Mouse (Mus musculus): ENCODE data around the gene Bdnf. TPM values are rescaled to one million over a fixed set of nuclear protein-coding genes. Genes with fewer than 3 reads are reported as not detected.

The Bdnf gene
- polyA plus RNA-seq, 1 experiment from 2014 or later: 0.33 TPM

- Histone ChIP-seq H3K4me2 (no peak overlapping the region), H3K36me3 (no peaks in the 10 kb centered on the region), H3K27me3 (replicated peaks) (peaks cover 25% of the 10 kb centered on the region), H3K4me3 (no peak overlapping the region), H3K9ac (no peak overlapping the region), H3K27ac (no peak overlapping the region), H3K9me3 (replicated peaks) (no peaks in the 10 kb centered on the region), H3K4me1 (no peaks in the 10 kb centered on the region)
- no peak for ATAC-seq
- 59% methylated on average over 1 of the region's 1 CpGs for WGBS (ENCODE audit: insufficient replicate concordance)
These were observed 14.2 kb downstream of the Bdnf start for GRCm38 (mm10) chr2:109688661-109689060.

- no peak overlapping the region for H3K27ac ChIP-seq
- H3K4me2 ChIP-seq: peak overlapping the region; percentile 60
- WGBS (ENCODE audit: insufficient replicate concordance): 7% methylated on average over 34 of the region's 34 CpGs
- no peak overlapping the region for H3K9ac ChIP-seq
- ATAC-seq: no peak
- H3K4me1 ChIP-seq: 0 out of 2 replicates have a peak, but pooled peaks cover 3% of the 10 kb centered on the region
- H3K36me3 ChIP-seq: no peaks in the 10 kb centered on the region
- H3K4me3 ChIP-seq: peak overlapping the region; percentile 42
- H3K27me3 ChIP-seq (replicated peaks): peaks cover 49% of the 10 kb centered on the region
- no peaks in the 10 kb centered on the region for H3K9me3 ChIP-seq (replicated peaks)
These were observed 18.0 kb downstream of the Bdnf start for GRCm38 (mm10) chr2:109692266-109693177.

- peak; percentile 54 for ATAC-seq
- Histone ChIP-seq H3K4me2 (peak overlapping the region; percentile 60), H3K4me3 (peak overlapping the region; percentile 42), H3K27me3 (replicated peaks) (peaks cover 49% of the 10 kb centered on the region), H3K27ac (no peak overlapping the region), H3K9ac (no peak overlapping the region), H3K36me3 (no peaks in the 10 kb centered on the region), H3K4me1 (0 out of 2 replicates have a peak, but pooled peaks cover 3% of the 10 kb centered on the region), H3K9me3 (replicated peaks) (no peaks in the 10 kb centered on the region)
- WGBS (ENCODE audit: insufficient replicate concordance): 2% methylated on average over 67 of the region's 67 CpGs
These were observed 18.9 kb downstream of the Bdnf start for GRCm38 (mm10) chr2:109693178-109694115.

GRCm38 (mm10) chr2:109694116-109694837 lies 19.8 kb downstream of the Bdnf start:
- 3% methylated on average over 26 of the region's 26 CpGs for WGBS (ENCODE audit: insufficient replicate concordance)
- ATAC-seq: peak; percentile 47
- Histone ChIP-seq H3K4me3 (peak overlapping the region; percentile 42), H3K27me3 (replicated peaks) (peaks cover 49% of the 10 kb centered on the region), H3K36me3 (no peaks in the 10 kb centered on the region), H3K4me1 (0 out of 2 replicates have a peak, but pooled peaks cover 3% of the 10 kb centered on the region), H3K9me3 (replicated peaks) (no peaks in the 10 kb centered on the region), H3K4me2 (peak overlapping the region; percentile 60), H3K9ac (no peak overlapping the region), H3K27ac (no peak overlapping the region)

GRCm38 (mm10) chr2:109694838-109695225 lies 20.3 kb downstream of the Bdnf start:
- no peak for ATAC-seq
- H3K4me1 ChIP-seq: 0 out of 2 replicates have a peak, but pooled peaks cover 3% of the 10 kb centered on the region
- peak overlapping the region; percentile 60 for H3K4me2 ChIP-seq
- WGBS (ENCODE audit: insufficient replicate concordance): 3% methylated on average over 12 of the region's 12 CpGs
- no peak overlapping the region for H3K27ac ChIP-seq
- H3K9ac ChIP-seq: no peak overlapping the region
- no peaks in the 10 kb centered on the region for H3K9me3 ChIP-seq (replicated peaks)
- H3K4me3 ChIP-seq: peak overlapping the region; percentile 42
- H3K27me3 ChIP-seq (replicated peaks): peaks cover 49% of the 10 kb centered on the region
- H3K36me3 ChIP-seq: no peaks in the 10 kb centered on the region

GRCm38 (mm10) chr2:109697151-109697550 lies 22.7 kb downstream of the Bdnf start:
- no peak overlapping the region for H3K27ac ChIP-seq
- no peak overlapping the region for H3K9ac ChIP-seq
- H3K36me3 ChIP-seq: no peaks in the 10 kb centered on the region
- no peak overlapping the region for H3K4me2 ChIP-seq
- no peak overlapping the region for H3K4me3 ChIP-seq
- 0 out of 2 replicates have a peak, but pooled peaks cover 3% of the 10 kb centered on the region for H3K4me1 ChIP-seq
- no peak for ATAC-seq
- WGBS (ENCODE audit: insufficient replicate concordance): 22% methylated on average over 4 of the region's 4 CpGs
- peaks cover 39% of the 10 kb centered on the region for H3K27me3 ChIP-seq (replicated peaks)
- H3K9me3 ChIP-seq (replicated peaks): no peaks in the 10 kb centered on the region

- no peaks in the 10 kb centered on the region for H3K36me3 ChIP-seq
- WGBS (ENCODE audit: insufficient replicate concordance): 56% methylated on average over 5 of the region's 5 CpGs
- H3K9me3 ChIP-seq (replicated peaks): no peaks in the 10 kb centered on the region
- no peak for ATAC-seq
- no peak overlapping the region for H3K4me3 ChIP-seq
- no peaks in the 10 kb centered on the region for H3K4me1 ChIP-seq
- H3K27me3 ChIP-seq (replicated peaks): peaks cover 9% of the 10 kb centered on the region
- H3K9ac ChIP-seq: no peak overlapping the region
- no peak overlapping the region for H3K27ac ChIP-seq
- no peak overlapping the region for H3K4me2 ChIP-seq
These were observed 25.8 kb downstream of the Bdnf start for GRCm38 (mm10) chr2:109700291-109700690.

- Histone ChIP-seq H3K9me3 (replicated peaks) (no peaks in the 10 kb centered on the region), H3K9ac (no peak overlapping the region), H3K36me3 (no peaks in the 10 kb centered on the region), H3K4me3 (no peak overlapping the region), H3K4me1 (no peaks in the 10 kb centered on the region), H3K27ac (no peak overlapping the region), H3K4me2 (no peak overlapping the region), H3K27me3 (replicated peaks) (no peaks in the 10 kb centered on the region)
- WGBS (ENCODE audit: insufficient replicate concordance): 63% methylated on average over 4 of the region's 4 CpGs
- ATAC-seq: no peak
These were observed 29.1 kb downstream of the Bdnf start for GRCm38 (mm10) chr2:109703588-109703987.

GRCm38 (mm10) chr2:109704053-109704452 lies 29.6 kb downstream of the Bdnf start:
- Histone ChIP-seq H3K4me1 (no peaks in the 10 kb centered on the region), H3K4me3 (no peak overlapping the region), H3K4me2 (no peak overlapping the region), H3K9me3 (replicated peaks) (no peaks in the 10 kb centered on the region), H3K9ac (no peak overlapping the region), H3K27ac (no peak overlapping the region), H3K36me3 (no peaks in the 10 kb centered on the region), H3K27me3 (replicated peaks) (no peaks in the 10 kb centered on the region)
- WGBS (ENCODE audit: insufficient replicate concordance): 71% methylated on average over 5 of the region's 5 CpGs
- no peak for ATAC-seq

- Histone ChIP-seq H3K4me3 (no peak overlapping the region), H3K4me1 (no peaks in the 10 kb centered on the region), H3K27ac (no peak overlapping the region), H3K36me3 (no peaks in the 10 kb centered on the region), H3K27me3 (replicated peaks) (no peaks in the 10 kb centered on the region), H3K9me3 (replicated peaks) (no peaks in the 10 kb centered on the region), H3K4me2 (no peak overlapping the region), H3K9ac (no peak overlapping the region)
- no peak for ATAC-seq
- WGBS (ENCODE audit: insufficient replicate concordance): 70% methylated on average over 8 of the region's 8 CpGs
These were observed 32.0 kb downstream of the Bdnf start for GRCm38 (mm10) chr2:109706524-109706923.

GRCm38 (mm10) chr2:109709346-109709745 lies 34.8 kb downstream of the Bdnf start:
- 73% methylated on average over 7 of the region's 7 CpGs for WGBS (ENCODE audit: insufficient replicate concordance)
- no peak overlapping the region for H3K27ac ChIP-seq
- H3K4me2 ChIP-seq: no peak overlapping the region
- H3K4me3 ChIP-seq: no peak overlapping the region
- no peaks in the 10 kb centered on the region for H3K9me3 ChIP-seq (replicated peaks)
- no peaks in the 10 kb centered on the region for H3K27me3 ChIP-seq (replicated peaks)
- no peaks in the 10 kb centered on the region for H3K4me1 ChIP-seq
- H3K36me3 ChIP-seq: no peaks in the 10 kb centered on the region
- H3K9ac ChIP-seq: no peak overlapping the region
- ATAC-seq: no peak
